Mouse (Mus musculus) G1E (cell line): ENCODE measurements around the gene Grrp1. TPM values are rescaled to one million over a fixed set of nuclear protein-coding genes. Genes with fewer than 3 reads are reported as not detected.

Experiments
- ATAC-seq: 2 replicates; pipeline ENCODE4 v1.8.0; 2016; ENCODE audit warnings: mild to moderate bottlenecking; ENCODE audit not compliant: insufficient number of reproducible peaks, poor library complexity, low FRiP score, severe bottlenecking; ENCODE audit errors: extremely low read depth
- DNase-seq: peaks from one replicate; pipeline ENCODE4 v3.0.0; 2012; ENCODE audit warnings: low spot score
- H3K27me3 ChIP-seq: 2 replicates; pipeline ENCODE4 v1.6.1; 2012; ENCODE audit warnings: mild to moderate bottlenecking, low read length, inconsistent platforms; ENCODE audit not compliant: insufficient read depth
- H3K36me3 ChIP-seq: replicated peaks from 2 replicates; pipeline ENCODE3; 2012; ENCODE audit warnings: mild to moderate bottlenecking, inconsistent platforms
- H3K4me1 ChIP-seq: 2 replicates; pipeline ENCODE4 v1.6.1; 2012; ENCODE audit warnings: low read depth, low read length, inconsistent platforms, mixed read lengths; ENCODE audit not compliant: insufficient read depth
- H3K4me3 ChIP-seq: 2 replicates; pipeline ENCODE4 v1.5.1; 2012; ENCODE audit warnings: low read depth, mild to moderate bottlenecking, inconsistent platforms, low read length, moderate library complexity, mixed read lengths
- H3K9me3 ChIP-seq: replicated peaks from 2 replicates; pipeline ENCODE4 v1.6.1; 2012; ENCODE audit warnings: inconsistent platforms
- CTCF ChIP-seq: IDR thresholded peaks from 2 replicates; pipeline ENCODE4 v1.5.1; 2012; ENCODE audit warnings: low read depth, low read length, inconsistent platforms, mixed read lengths
- GATA1 ChIP-seq: IDR thresholded peaks from 2 replicates; pipeline ENCODE4 v1.6.1; 2012; ENCODE audit warnings: borderline replicate concordance, low read length, inconsistent platforms, mixed read lengths
- GATA2 ChIP-seq: IDR thresholded peaks from 2 replicates; pipeline ENCODE4 v1.6.1; 2012; ENCODE audit warnings: low read depth, low read length, inconsistent platforms, borderline replicate concordance
- POLR2AphosphoS5 ChIP-seq: IDR thresholded peaks from 2 replicates; pipeline ENCODE4 v1.6.1; 2012; ENCODE audit warnings: low read depth, low read length, inconsistent platforms; ENCODE audit not compliant: insufficient replicate concordance
- TAL1 ChIP-seq: conservative IDR thresholded peaks from 2 replicates; pipeline ENCODE4 v1.6.1; 2012; ENCODE audit warnings: low read depth, low read length, inconsistent platforms, mixed read lengths
- polyA plus RNA-seq: library from polyadenylated mRNA; stranded (reverse); fragments of >175 nt; gene quantifications from 2 replicates; pipeline ENCODE4 v1.2.3, GENCODE M21; 2012
- total RNA-seq, 2 experiments: library from RNA; stranded (forward) in 1 of 2; stranded (reverse) in 1 of 2; fragments of 200-1000 nt in 1 of 2; fragments of >200 nt in 1 of 2; fragmentation: Nextera tagmentation in 1 of 2; gene quantifications; 2 replicates each; pipeline ENCODE4 v1.2.3; 2014 to 2017

Gene Grrp1
- total and polyA plus RNA-seq, 3 experiments = not detected

GRCm38 (mm10) chr4:134202904-134203303 lies 51.0 kb downstream of the Grrp1 start, which contains the start of gene Gm7534:
Gm7534 (minus strand) TSS chr4:134203004.
- Histone ChIP-seq H3K36me3 (no peaks in the 10 kb centered on the region), H3K27me3 (peaks cover 42% of the 10 kb centered on the region)
- TF ChIP-seq GATA2 (no peak), GATA1 (no peak), TAL1 (no peak), CTCF (no peak), POLR2AphosphoS5 (no peak)

More at GRCm38 (mm10) chr4:134202904-134203303, 51.0 kb downstream of the Grrp1 start, which contains the start of gene Gm7534:
- DNase-seq = no peak
- Histone ChIP-seq H3K4me1 (peaks cover 2% of the 10 kb centered on the region; the same call in 1 of the 2 replicates), H3K4me3 (no peak within 1 kb of the TSS), H3K9me3 (no peaks in the 10 kb centered on the region)
- ATAC-seq = no peak

Other genes with a start within 250 kb of the Grrp1 start
- not detected in 2 replicates for gene Lin28a, start 235.3 kb downstream of the Grrp1 start, total RNA-seq (2014; fragmentation: Nextera tagmentation)
- gene Lin28a, start 235.3 kb downstream of the Grrp1 start, total RNA-seq (2017) = 0.06 and 0.11 TPM in 2 replicates
- not detected in 2 replicates for gene Lin28a, start 235.3 kb downstream of the Grrp1 start, polyA plus RNA-seq
- gene Zfp683, start 200.3 kb downstream of the Grrp1 start, total RNA-seq (2014; fragmentation: Nextera tagmentation) = not detected in 2 replicates
- not detected in 2 replicates for gene Zfp683, start 200.3 kb downstream of the Grrp1 start, total RNA-seq (2017)
- gene Zfp683, start 200.3 kb downstream of the Grrp1 start, polyA plus RNA-seq = not detected in 2 replicates
- 0.29 TPM in 1 of 2 replicates, not detected in the other for gene Crybg2, start 193.3 kb downstream of the Grrp1 start, total RNA-seq (2014; fragmentation: Nextera tagmentation)
- 0.12 and 0.60 TPM in 2 replicates for gene Crybg2, start 193.3 kb downstream of the Grrp1 start, total RNA-seq (2017)
- 0.46 and 0.83 TPM in 2 replicates for gene Crybg2, start 193.3 kb downstream of the Grrp1 start, polyA plus RNA-seq
- 1.7 and 2.0 TPM in 2 replicates for gene Cd52, start 159.0 kb downstream of the Grrp1 start, total RNA-seq (2014; fragmentation: Nextera tagmentation)
- 17.5 and 21.1 TPM in 2 replicates for gene Cd52, start 159.0 kb downstream of the Grrp1 start, total RNA-seq (2017)
- gene Cd52, start 159.0 kb downstream of the Grrp1 start, polyA plus RNA-seq = 1.0 and 1.3 TPM in 2 replicates
- 6.0 and 13.8 TPM in 2 replicates for gene Ubxn11, start 151.5 kb downstream of the Grrp1 start, total RNA-seq (2014; fragmentation: Nextera tagmentation)
- gene Ubxn11, start 151.5 kb downstream of the Grrp1 start, total RNA-seq (2017) = 3.4 and 3.9 TPM in 2 replicates
- 11.3 and 13.2 TPM in 2 replicates for gene Ubxn11, start 151.5 kb downstream of the Grrp1 start, polyA plus RNA-seq
- 76.6 and 110 TPM in 2 replicates for gene Sh3bgrl3, start 125.3 kb downstream of the Grrp1 start, total RNA-seq (2014; fragmentation: Nextera tagmentation)
- gene Sh3bgrl3, start 125.3 kb downstream of the Grrp1 start, total RNA-seq (2017) = 98.4 and 105 TPM in 2 replicates
- 111 and 202 TPM in 2 replicates for gene Sh3bgrl3, start 125.3 kb downstream of the Grrp1 start, polyA plus RNA-seq
- gene Cep85, start 67.0 kb downstream of the Grrp1 start, total RNA-seq (2014; fragmentation: Nextera tagmentation) = 31.4 and 41.7 TPM in 2 replicates
- gene Cep85, start 67.0 kb downstream of the Grrp1 start, total RNA-seq (2017) = 47.4 and 64.4 TPM in 2 replicates
- 54.9 and 81.9 TPM in 2 replicates for gene Cep85, start 67.0 kb downstream of the Grrp1 start, polyA plus RNA-seq
- gene Gm7534, start 51.1 kb downstream of the Grrp1 start, total RNA-seq (2014; fragmentation: Nextera tagmentation) = not detected in 2 replicates
- 0.05 TPM in 1 of 2 replicates, not detected in the other for gene Gm7534, start 51.1 kb downstream of the Grrp1 start, total RNA-seq (2017)
- not detected in 2 replicates for gene Gm7534, start 51.1 kb downstream of the Grrp1 start, polyA plus RNA-seq
- not detected in 2 replicates for gene Catsper4, start 26.7 kb downstream of the Grrp1 start, total RNA-seq (2014; fragmentation: Nextera tagmentation)
- gene Catsper4, start 26.7 kb downstream of the Grrp1 start, total RNA-seq (2017) = not detected in 2 replicates
- gene Catsper4, start 26.7 kb downstream of the Grrp1 start, polyA plus RNA-seq = not detected in 2 replicates
- gene Cnksr1, start 15.7 kb downstream of the Grrp1 start, total RNA-seq (2014; fragmentation: Nextera tagmentation) = not detected in 2 replicates
- gene Cnksr1, start 15.7 kb downstream of the Grrp1 start, total RNA-seq (2017) = 0.44 TPM in 1 of 2 replicates, not detected in the other
- 0.03 TPM in 1 of 2 replicates, not detected in the other for gene Cnksr1, start 15.7 kb downstream of the Grrp1 start, polyA plus RNA-seq
- gene E130218I03Rik, start 10.4 kb downstream of the Grrp1 start, total RNA-seq (2014; fragmentation: Nextera tagmentation) = not detected in 2 replicates
- 0.16 and 0.23 TPM in 2 replicates for gene E130218I03Rik, start 10.4 kb downstream of the Grrp1 start, total RNA-seq (2017)
- 0.11 and 0.19 TPM in 2 replicates for gene E130218I03Rik, start 10.4 kb downstream of the Grrp1 start, polyA plus RNA-seq
- 9.0 and 10.2 TPM in 2 replicates for gene Zfp593, start 8.5 kb downstream of the Grrp1 start, total RNA-seq (2014; fragmentation: Nextera tagmentation)
- 9.8 and 10.7 TPM in 2 replicates for gene Zfp593, start 8.5 kb downstream of the Grrp1 start, total RNA-seq (2017)
- 41.8 and 52.9 TPM in 2 replicates for gene Zfp593, start 8.5 kb downstream of the Grrp1 start, polyA plus RNA-seq
- not detected in 2 replicates for gene Gm30191, start 7.2 kb downstream of the Grrp1 start, total RNA-seq (2014; fragmentation: Nextera tagmentation)
- not detected in 2 replicates for gene Gm30191, start 7.2 kb downstream of the Grrp1 start, total RNA-seq (2017)
- not detected in 2 replicates for gene Gm30191, start 7.2 kb downstream of the Grrp1 start, polyA plus RNA-seq
- 40.5 and 42.9 TPM in 2 replicates for gene Pdik1l, start 33.8 kb upstream of the Grrp1 start, total RNA-seq (2014; fragmentation: Nextera tagmentation)
- gene Pdik1l, start 33.8 kb upstream of the Grrp1 start, total RNA-seq (2017) = 43.3 and 53.2 TPM in 2 replicates
- gene Pdik1l, start 33.8 kb upstream of the Grrp1 start, polyA plus RNA-seq = 3.2 and 4.0 TPM in 2 replicates
- not detected in 2 replicates for gene Trim63, start 61.0 kb upstream of the Grrp1 start, total RNA-seq (2014; fragmentation: Nextera tagmentation)
- not detected in 2 replicates for gene Trim63, start 61.0 kb upstream of the Grrp1 start, total RNA-seq (2017)
- not detected in 2 replicates for gene Trim63, start 61.0 kb upstream of the Grrp1 start, polyA plus RNA-seq
- 3.8 and 4.6 TPM in 2 replicates for gene Slc30a2, start 89.1 kb upstream of the Grrp1 start, total RNA-seq (2014; fragmentation: Nextera tagmentation)
- 5.6 and 6.1 TPM in 2 replicates for gene Slc30a2, start 89.1 kb upstream of the Grrp1 start, total RNA-seq (2017)
- gene Slc30a2, start 89.1 kb upstream of the Grrp1 start, polyA plus RNA-seq = 4.7 and 8.2 TPM in 2 replicates
- not detected in 2 replicates for gene Extl1, start 129.7 kb upstream of the Grrp1 start, total RNA-seq (2014; fragmentation: Nextera tagmentation)
- gene Extl1, start 129.7 kb upstream of the Grrp1 start, total RNA-seq (2017) = 0.05 TPM in 1 of 2 replicates, not detected in the other
- gene Extl1, start 129.7 kb upstream of the Grrp1 start, polyA plus RNA-seq = not detected in 2 replicates
- 15.1 and 16.3 TPM in 2 replicates for gene Pafah2, start 142.2 kb upstream of the Grrp1 start, total RNA-seq (2014; fragmentation: Nextera tagmentation)
- gene Pafah2, start 142.2 kb upstream of the Grrp1 start, total RNA-seq (2017) = 45.9 and 48.0 TPM in 2 replicates
- 10.2 and 14.9 TPM in 2 replicates for gene Pafah2, start 142.2 kb upstream of the Grrp1 start, polyA plus RNA-seq
- gene Stmn1, start 214.2 kb upstream of the Grrp1 start, total RNA-seq (2014; fragmentation: Nextera tagmentation) = 171 and 196 TPM in 2 replicates
- gene Stmn1, start 214.2 kb upstream of the Grrp1 start, total RNA-seq (2017) = 804 and 935 TPM in 2 replicates
- gene Stmn1, start 214.2 kb upstream of the Grrp1 start, polyA plus RNA-seq = 93.2 and 179 TPM in 2 replicates
- 6.0 and 10.3 TPM in 2 replicates for gene Paqr7, start 242.6 kb upstream of the Grrp1 start, total RNA-seq (2014; fragmentation: Nextera tagmentation)
- 7.0 and 9.2 TPM in 2 replicates for gene Paqr7, start 242.6 kb upstream of the Grrp1 start, total RNA-seq (2017)
- gene Paqr7, start 242.6 kb upstream of the Grrp1 start, polyA plus RNA-seq = 13.1 and 14.8 TPM in 2 replicates